Mouse (Mus musculus) heart, embryonic 11.5 days (tissue): ENCODE data around the gene Hip1r. TPM values are rescaled to one million over a fixed set of nuclear protein-coding genes. Genes with fewer than 3 reads are reported as not detected.
A peak's percentile ranks its signal among the peaks of the same experiment; 100 is the strongest.

Source experiments
- ATAC-seq: fragments of 200-750 bp; cut with Nextera tagmentation; replicated peaks from 2 replicates; pipeline ENCODE4 v1.8.0; 2017; ENCODE audit warnings: moderate library complexity; ENCODE audit not compliant: insufficient number of reproducible peaks, low FRiP score, low TSS enrichment
- H3K27ac ChIP-seq: fragments of 300-500 bp; sonication (generic); 2 replicates; pipeline ENCODE4 v1.5.1; 2014; ENCODE audit warnings: mild to moderate bottlenecking, low read depth, low read length
- H3K27me3 ChIP-seq: fragments of 300-500 bp; sonication (generic); 2 replicates; pipeline ENCODE4 v1.6.1; 2014; ENCODE audit warnings: mild to moderate bottlenecking, low read length, mixed read lengths; ENCODE audit not compliant: control insufficient read depth, insufficient read depth
- H3K36me3 ChIP-seq: fragments of 300-500 bp; sonication (generic); 2 replicates; pipeline ENCODE4 v1.6.1; 2014; ENCODE audit warnings: mild to moderate bottlenecking, low read length, moderate library complexity, mixed read lengths; ENCODE audit not compliant: control insufficient read depth, insufficient read depth
- H3K4me1 ChIP-seq: fragments of 300-500 bp; sonication (generic); 2 replicates; pipeline ENCODE4 v1.6.1; 2014; ENCODE audit warnings: low read length; ENCODE audit not compliant: control insufficient read depth, insufficient read depth
- H3K4me2 ChIP-seq: fragments of 300-500 bp; sonication (generic); 2 replicates; pipeline ENCODE4 v1.6.1; 2014; ENCODE audit warnings: mild to moderate bottlenecking, moderate library complexity
- H3K4me3 ChIP-seq: fragments of 300-500 bp; sonication (generic); 2 replicates; pipeline ENCODE4 v1.5.1; 2014; ENCODE audit warnings: low read depth, low read length
- H3K9ac ChIP-seq: fragments of 300-500 bp; sonication (generic); 2 replicates; pipeline ENCODE4 v1.6.1; 2014; ENCODE audit warnings: mild to moderate bottlenecking, low read depth, low read length, moderate library complexity
- H3K9me3 ChIP-seq: fragments of 300-500 bp; sonication (generic); replicated peaks from 2 replicates; pipeline ENCODE4 v1.6.1; 2016; ENCODE audit warnings: low read length; ENCODE audit not compliant: control insufficient read depth
- WGBS: fragments of 180-500 bp; shearing (Covaris S2); extraction: QIAGEN DNeasy Blood & Tissue Kit; methylation state at CpG from one replicate; pipeline ENCODE4 v1.1.7; 2014; ENCODE audit not compliant: insufficient replicate concordance; 5-methylcytosine and 5-hydroxymethylcytosine counted together
- polyA plus RNA-seq: library from polyadenylated mRNA; unstranded; fragments of >200 nt; fragmentation: Nextera tagmentation; extraction: Ambion mirVana; gene quantifications from 2 replicates; pipeline ENCODE4 v1.2.1, GENCODE M21; 2014

Gene Hip1r
- polyA plus RNA-seq, 1 experiment from 2014 or later = 2.7 TPM

DNA sequence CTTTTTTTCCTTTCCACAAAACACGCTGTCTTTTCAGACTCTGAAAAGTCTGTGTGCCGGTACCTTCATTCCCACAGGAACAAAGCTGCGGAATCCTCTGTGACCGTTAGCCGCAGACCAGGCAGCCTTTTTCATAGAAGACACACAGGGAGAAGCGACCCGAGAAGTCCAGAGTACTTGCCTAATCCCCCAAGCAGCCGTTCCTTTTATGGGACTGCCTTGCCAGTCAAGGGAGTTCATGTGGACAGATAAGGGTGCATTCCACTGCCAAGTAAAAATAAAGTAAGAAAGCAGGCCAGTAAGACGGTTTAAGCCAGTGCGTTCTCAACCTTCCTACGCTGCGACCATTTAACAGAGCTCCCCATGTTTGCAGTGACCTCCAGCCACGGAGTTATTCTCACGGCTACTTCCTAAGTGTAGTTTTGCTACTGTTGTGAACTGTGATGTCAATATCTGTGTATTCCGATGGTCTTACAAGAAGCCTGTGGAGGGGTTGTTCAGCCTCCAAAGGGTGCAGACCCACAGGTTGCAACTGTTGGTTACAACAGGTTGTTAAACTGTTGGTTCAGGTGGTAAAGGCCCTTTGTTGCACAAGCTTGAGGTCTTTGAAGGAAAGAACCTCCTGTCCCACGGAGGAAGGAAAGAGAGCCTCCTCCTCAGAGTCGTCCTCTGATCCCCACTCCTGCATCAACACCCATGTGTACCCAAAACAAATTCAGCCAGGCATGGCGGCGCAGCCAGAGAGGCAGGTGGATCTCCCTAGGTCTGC, 54.5 kb downstream of the Hip1r start:
- Histone ChIP-seq H3K9me3 (no peaks in the 10 kb centered on the region), H3K4me1 (peaks cover 75% of the 10 kb centered on the region), H3K9ac (peak overlapping the region; percentile 65), H3K36me3 (no peaks in the 10 kb centered on the region), H3K4me3 (peak overlapping the region; percentile 6), H3K4me2 (peak overlapping the region; percentile 64), H3K27me3 (no peaks in the 10 kb centered on the region), H3K27ac (peak overlapping the region; percentile 93)
- WGBS = 37% methylated on average over 19 of the region's 19 CpGs
- ATAC-seq = no peak

DNA sequence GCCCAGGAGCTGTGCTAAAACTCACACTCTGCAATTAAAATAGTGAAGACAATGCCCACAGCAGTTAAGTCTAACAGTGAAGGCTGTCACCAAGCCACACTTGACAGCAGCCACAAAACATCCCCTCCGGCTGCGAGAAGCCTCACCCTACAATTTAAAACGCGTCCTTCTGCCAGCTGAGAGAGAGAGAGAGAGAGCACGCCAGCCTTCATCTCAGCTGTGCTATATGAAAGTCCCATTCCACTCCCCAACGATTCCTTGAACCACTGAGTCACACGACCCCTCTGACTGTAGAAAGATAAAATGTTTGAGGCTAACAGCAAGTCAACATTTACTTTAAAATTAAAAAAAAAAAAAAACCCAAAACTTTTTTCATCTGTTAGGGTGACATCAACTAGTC, 55.3 kb downstream of the Hip1r start:
- Histone ChIP-seq H3K4me3 (peak overlapping the region; percentile 9; the same call in 1 of the 2 replicates), H3K36me3 (no peaks in the 10 kb centered on the region), H3K4me1 (peaks cover 67% of the 10 kb centered on the region), H3K9me3 (no peaks in the 10 kb centered on the region), H3K27me3 (no peaks in the 10 kb centered on the region), H3K9ac (peak overlapping the region; percentile 62), H3K4me2 (peak overlapping the region; percentile 69), H3K27ac (peak overlapping the region; percentile 93)
- WGBS = 46% methylated on average over 7 of the region's 7 CpGs
- no peak for ATAC-seq

DNA sequence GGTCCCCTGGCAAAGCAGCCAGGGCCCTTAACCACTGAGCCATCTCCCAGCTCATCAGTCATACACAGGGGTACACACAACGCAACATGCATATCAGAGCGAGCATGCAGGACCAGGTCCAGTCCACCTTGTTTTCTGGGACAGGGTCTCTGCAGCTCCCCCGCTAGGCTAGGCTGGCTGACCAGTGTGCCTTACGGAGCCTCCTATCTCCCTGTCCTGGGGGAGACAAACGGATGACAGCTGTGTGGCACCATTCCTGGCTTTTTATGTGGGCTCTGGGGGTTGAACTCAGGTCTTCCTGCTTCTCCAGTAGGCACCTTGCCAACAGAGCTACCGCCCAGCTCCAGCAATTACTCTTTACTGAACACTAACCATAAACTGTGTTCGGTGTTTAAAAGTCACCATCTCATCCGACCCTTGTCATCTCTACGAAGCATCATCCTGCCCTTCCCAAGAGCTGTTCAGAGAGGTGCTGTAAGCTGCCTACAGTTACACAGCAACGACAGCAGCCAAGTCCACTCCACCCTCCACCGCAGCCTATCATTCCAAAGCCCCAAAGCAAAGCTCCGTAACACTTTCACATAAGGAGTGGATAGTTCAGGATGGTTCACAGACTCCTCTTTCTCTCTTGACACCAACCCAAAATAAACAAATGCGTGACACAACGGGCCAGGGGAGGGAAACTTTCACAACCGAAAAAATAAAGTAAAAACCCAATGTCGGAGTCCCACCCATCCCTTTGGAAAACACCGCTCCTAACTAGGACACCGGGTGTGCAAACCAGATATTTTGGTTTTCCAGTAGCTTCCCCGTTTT, 56.0 kb downstream of the Hip1r start:
- Histone ChIP-seq H3K4me1 (peaks cover 62% of the 10 kb centered on the region), H3K9me3 (no peaks in the 10 kb centered on the region), H3K27ac (peak overlapping the region; percentile 37; the same call in 1 of the 2 replicates), H3K36me3 (no peaks in the 10 kb centered on the region), H3K9ac (peak overlapping the region; percentile 28; the same call in 1 of the 2 replicates), H3K27me3 (no peaks in the 10 kb centered on the region), H3K4me2 (peak overlapping the region; percentile 69), H3K4me3 (peak overlapping the region; percentile 77; the same call in 1 of the 2 replicates)
- WGBS = 77% methylated on average over 19 of the region's 19 CpGs
- no peak for ATAC-seq

GRCm38 (mm10) chr5:124030386-124031067, 57.1 kb downstream of the Hip1r start:
- Histone ChIP-seq H3K9me3 (no peaks in the 10 kb centered on the region), H3K27me3 (no peaks in the 10 kb centered on the region), H3K4me3 (peak overlapping the region; percentile 77), H3K4me1 (peaks cover 53% of the 10 kb centered on the region), H3K27ac (peak overlapping the region; percentile 93), H3K9ac (peak overlapping the region; percentile 93), H3K4me2 (peak overlapping the region; percentile 69), H3K36me3 (no peaks in the 10 kb centered on the region)
- ATAC-seq = no peak
- WGBS = 31% methylated on average over 12 of the region's 12 CpGs

DNA sequence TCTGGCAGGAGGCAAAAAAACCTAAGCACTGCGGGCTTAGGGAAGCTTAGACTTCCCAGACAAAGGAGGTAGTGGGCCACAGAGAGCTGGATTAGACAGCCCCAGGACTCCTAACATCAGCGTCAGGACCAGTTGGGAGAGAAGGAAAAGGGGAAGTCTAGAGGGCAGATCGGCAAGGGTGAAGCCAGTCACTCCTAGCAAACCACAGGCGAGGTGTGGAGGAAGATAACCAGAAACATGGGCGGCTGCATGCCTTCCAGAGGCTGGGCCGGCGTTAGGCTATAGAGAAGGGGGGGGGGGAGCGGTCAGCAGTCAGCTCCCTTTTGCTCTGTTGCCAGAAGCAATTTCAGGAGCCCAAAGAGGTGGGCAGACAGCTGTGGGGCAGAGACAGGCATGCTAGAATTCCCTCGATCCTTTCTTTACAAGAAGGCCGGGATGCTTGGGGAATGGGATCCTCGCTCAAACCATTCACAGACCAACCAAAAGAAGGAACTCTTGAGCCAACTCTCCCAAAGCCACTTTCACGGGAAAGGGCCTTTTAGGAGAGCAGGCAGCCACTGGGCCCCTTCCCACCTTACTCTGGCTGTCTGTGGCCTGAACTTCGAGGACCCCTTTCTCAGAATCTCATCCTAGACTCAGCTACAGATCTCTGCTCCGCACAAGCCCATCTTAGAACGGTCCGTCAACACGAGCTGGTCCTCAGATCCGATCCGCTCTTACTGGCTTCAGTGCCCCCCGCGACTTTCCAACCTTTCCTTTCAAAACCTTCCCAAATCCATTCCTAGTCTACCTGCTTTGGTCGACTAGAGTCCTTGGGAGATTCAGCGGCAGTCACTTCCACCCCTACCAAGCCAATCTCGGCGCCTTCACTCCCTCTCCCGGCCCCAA, 57.9 kb downstream of the Hip1r start:
- Histone ChIP-seq H3K27me3 (no peaks in the 10 kb centered on the region), H3K36me3 (no peaks in the 10 kb centered on the region), H3K9me3 (no peaks in the 10 kb centered on the region), H3K9ac (peak overlapping the region; percentile 93), H3K4me3 (peak overlapping the region; percentile 77), H3K4me1 (peaks cover 48% of the 10 kb centered on the region), H3K4me2 (peak overlapping the region; percentile 69), H3K27ac (peak overlapping the region; percentile 93)
- under 1% methylated on average over 26 of the region's 26 CpGs for WGBS
- ATAC-seq = peak; percentile 41; the same call in 1 of the 2 replicates

DNA sequence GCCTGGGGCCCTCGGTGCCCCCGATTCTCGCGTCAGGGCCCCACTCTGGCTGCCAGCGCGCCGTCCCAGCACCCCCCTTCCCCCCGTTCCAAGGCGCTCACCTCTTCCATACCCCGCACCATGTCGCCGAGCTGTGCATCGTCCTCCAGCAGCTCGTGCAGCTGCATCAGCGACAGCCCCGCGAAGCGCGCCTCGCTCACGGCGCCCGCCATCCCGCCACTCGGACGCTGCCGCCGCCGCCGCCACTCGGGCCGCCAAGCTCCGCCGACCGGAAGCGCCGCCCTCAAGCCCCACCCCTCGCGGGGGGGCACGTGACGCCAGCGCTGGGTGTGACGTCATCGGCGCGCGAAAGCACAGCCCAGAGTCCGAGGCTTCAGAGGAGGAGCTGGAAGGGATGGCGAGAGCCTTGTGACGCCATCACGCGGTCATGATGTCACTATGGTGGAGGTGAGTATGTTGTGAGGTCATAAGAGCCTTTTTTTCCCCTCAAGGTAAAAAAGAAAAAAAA, 58.6 kb downstream of the Hip1r start, which contains the start of gene Vps37b:
TSS of gene Vps37b (minus strand) at position 270 of the 508 bp plus-strand sequence.
- H3K4me1 ChIP-seq = peaks cover 47% of the 10 kb centered on the region
- peak; percentile 56; the same call in 1 of the 2 replicates for ATAC-seq
- H3K27ac ChIP-seq = peak within 1 kb of the TSS; percentile 93
- H3K9me3 ChIP-seq = no peaks in the 10 kb centered on the region
- H3K27me3 ChIP-seq = no peaks in the 10 kb centered on the region
- peak within 1 kb of the TSS; percentile 69 for H3K4me2 ChIP-seq
- WGBS = under 1% methylated on average over 52 of the region's 52 CpGs
- no peaks in the 10 kb centered on the region for H3K36me3 ChIP-seq
- H3K4me3 ChIP-seq = peak within 1 kb of the TSS; percentile 77
- H3K9ac ChIP-seq = peak within 1 kb of the TSS; percentile 93

- no peak for ATAC-seq
- 75% methylated on average over 11 of the region's 11 CpGs for WGBS
- Histone ChIP-seq H3K4me1 (peaks cover 28% of the 10 kb centered on the region), H3K36me3 (no peaks in the 10 kb centered on the region), H3K9ac (no peak overlapping the region), H3K4me2 (no peak overlapping the region), H3K4me3 (no peak overlapping the region), H3K9me3 (no peaks in the 10 kb centered on the region), H3K27me3 (no peaks in the 10 kb centered on the region), H3K27ac (no peak overlapping the region)
Observed at GRCm38 (mm10) chr5:124034471-124034870, 61.0 kb downstream of the Hip1r start.
